ENCODE assay signal across 25 mouse cellular contexts in genomic region chr5:63788156-63788826, GRCm38 (mm10). TPM values are rescaled to one million over a fixed set of nuclear protein-coding genes. Genes with fewer than 3 reads are reported as not detected.
DNase-seq lines count a peak whose midpoint lies in the region; ATAC-seq and TF ChIP-seq lines count a peak whose summit lies in the region.
"Had no signal": no experiment of that assay in that cellular context is flagged by ENCODE, and none has a peak within 500 bp of the region (broad histone marks: within the 10 kb centered on the region; RNA-seq: fewer than 3 reads in every experiment).

No protein-coding gene starts in this region.

- WGBS in kidney, adult 2 months = 78% methylated on average over 10 of the region's 10 CpGs
- 64% methylated on average over 10 of the region's 10 CpGs for WGBS in liver, embryonic 13.5 days (ENCODE audit: insufficient replicate concordance)
- 52% methylated on average over 10 of the region's 10 CpGs for WGBS in liver, postnatal 0 days (ENCODE audit: insufficient replicate concordance)
- WGBS in stomach, postnatal 0 days = 53% methylated on average over 10 of the region's 10 CpGs
- WGBS in cerebellum, adult 2 months = 88% methylated on average over 10 of the region's 10 CpGs

- H3K36me3 ChIP-seq in kidney, adult 2 months (ENCODE audit: control insufficient read depth, insufficient read depth, low read length) = no peaks in the 10 kb centered on the region
- no peaks in the 10 kb centered on the region for H3K36me3 ChIP-seq in liver, embryonic 13.5 days
- no peaks in the 10 kb centered on the region for H3K36me3 ChIP-seq in liver, postnatal 0 days (replicated peaks; ENCODE audit: insufficient read depth, low read length)
- H3K36me3 ChIP-seq in stomach, postnatal 0 days (ENCODE audit: control insufficient read depth, insufficient read depth, low read length) = no peaks in the 10 kb centered on the region
- H3K36me3 ChIP-seq: embryonic facial prominence, embryonic 15.5 days; forebrain, embryonic 10.5 days; heart, embryonic 10.5 days; hindbrain, embryonic 12.5 days had no signal

- H3K27me3 ChIP-seq in kidney, adult 2 months (replicated peaks; ENCODE audit: control insufficient read depth, insufficient read depth, low read length) = no peaks in the 10 kb centered on the region
- no peaks in the 10 kb centered on the region for H3K27me3 ChIP-seq in liver, embryonic 13.5 days
- no peaks in the 10 kb centered on the region for H3K27me3 ChIP-seq in liver, postnatal 0 days (ENCODE audit: insufficient read depth, low read length)
- H3K27me3 ChIP-seq in stomach, postnatal 0 days (ENCODE audit: control insufficient read depth, insufficient read depth, low read length) = no peaks in the 10 kb centered on the region
- no peaks in the 10 kb centered on the region for H3K27me3 ChIP-seq in cerebellum, adult 2 months (ENCODE audit: control insufficient read depth, insufficient read depth, low read length)
- H3K27me3 ChIP-seq: CH12.LX; embryonic facial prominence, embryonic 15.5 days; hindbrain, embryonic 12.5 days had no signal

- H3K4me3 ChIP-seq in kidney, adult 2 months (ENCODE audit: insufficient read depth, low read depth, low read length) = no peak overlapping the region
- no peak overlapping the region for H3K4me3 ChIP-seq in liver, embryonic 13.5 days (replicated peaks)
- H3K4me3 ChIP-seq in liver, postnatal 0 days (ENCODE audit: low read depth, low read length) = no peak overlapping the region
- no peak overlapping the region for H3K4me3 ChIP-seq in stomach, postnatal 0 days (ENCODE audit: low read depth, low read length)
- H3K4me3 ChIP-seq in cerebellum, adult 2 months (replicated peaks; ENCODE audit: insufficient read depth, low read depth, low read length) = no peak overlapping the region
- H3K4me3 ChIP-seq: embryonic facial prominence, embryonic 15.5 days; erythroblast, embryonic 14.5 days; forebrain, embryonic 10.5 days; heart, embryonic 10.5 days; hindbrain, embryonic 12.5 days had no signal

- no peak overlapping the region for H3K27ac ChIP-seq in kidney, adult 2 months (ENCODE audit: insufficient read depth, low read depth, low read length)
- peak overlapping the region; percentile 14; the same call in 1 of the 2 replicates for H3K27ac ChIP-seq in liver, embryonic 13.5 days
- peak overlapping the region; percentile 48; the same call in 1 of the 2 replicates for H3K27ac ChIP-seq in liver, postnatal 0 days (ENCODE audit: low read depth)
- H3K27ac ChIP-seq in stomach, postnatal 0 days (replicated peaks) = no peak overlapping the region
- H3K27ac ChIP-seq in cerebellum, adult 2 months (ENCODE audit: insufficient read depth, low read length) = no peak overlapping the region
- H3K27ac ChIP-seq: embryonic facial prominence, embryonic 15.5 days; forebrain, embryonic 10.5 days; heart, embryonic 10.5 days; hindbrain, embryonic 12.5 days had no signal

- intact Hi-C loops in gastrocnemius, postnatal 36 days (cut with DNase I) = no loop called here

- H3K9ac ChIP-seq in liver, embryonic 13.5 days = no peak overlapping the region
- no peak overlapping the region for H3K9ac ChIP-seq in liver, postnatal 0 days (replicated peaks)
- no peak overlapping the region for H3K9ac ChIP-seq in stomach, postnatal 0 days (ENCODE audit: low read length)
- H3K9ac ChIP-seq: embryonic facial prominence, embryonic 15.5 days; hindbrain, embryonic 12.5 days had no signal

- no peak for TF ChIP-seq POLR2A in kidney, adult 2 months (IDR thresholded peaks at IDR 0.05; ENCODE audit: low read depth, low read length)
- no peak for TF ChIP-seq POLR2A in cerebellum, adult 2 months (IDR thresholded peaks at IDR 0.05; ENCODE audit: borderline replicate concordance, insufficient read depth, low read length)

- no peak for TF ChIP-seq CTCF in kidney, adult 2 months (conservative IDR thresholded peaks at IDR 0.05; ENCODE audit: insufficient read depth, insufficient read length, low read depth, low read length)
- TF ChIP-seq CTCF in liver, postnatal 0 days (IDR thresholded peaks at IDR 0.05; ENCODE audit: low read depth) = no peak
- TF ChIP-seq CTCF in stomach, postnatal 0 days (IDR thresholded peaks at IDR 0.05; ENCODE audit: low read depth) = no peak
- TF ChIP-seq CTCF in cerebellum, adult 2 months (IDR thresholded peaks at IDR 0.05; ENCODE audit: borderline replicate concordance, insufficient read depth, low read depth, low read length) = no peak

- H3K4me2 ChIP-seq in liver, embryonic 13.5 days = no peak overlapping the region
- H3K4me2 ChIP-seq in liver, postnatal 0 days (ENCODE audit: low read depth, low read length) = peak overlapping the region; percentile 52
- H3K4me2 ChIP-seq in stomach, postnatal 0 days (replicated peaks; ENCODE audit: low read depth) = no peak overlapping the region
- H3K4me2 ChIP-seq: embryonic facial prominence, embryonic 15.5 days; hindbrain, embryonic 12.5 days had no signal

- ATAC-seq in liver, embryonic 13.5 days (ENCODE audit: low read depth) = peak; percentile 84
- ATAC-seq in liver, postnatal 0 days = peak; percentile 70
- ATAC-seq in stomach, postnatal 0 days (ENCODE audit: low FRiP score, low TSS enrichment) = peak; percentile 53
- ATAC-seq: activated CD4-positive, CD25-positive, alpha-beta regulatory T cell, adult 4 months; forebrain, embryonic 16.5 days; hindbrain, embryonic 16.5 days; Patski had no signal

- peak; percentile 9 for DNase-seq in kidney, adult 2 months
- DNase-seq in kidney, adult 9 months = no peak
- DNase-seq in liver, embryonic 13.5 days = no peak
- peak; percentile 27 for DNase-seq in liver, postnatal 0 days
- peak; percentile 18 for DNase-seq in stomach, postnatal 0 days (ENCODE audit: low spot score)
- DNase-seq in gastrocnemius, postnatal 36 days = no peak
- no peak for DNase-seq in cerebellum, adult 2 months
- DNase-seq in retina, embryonic 14.5 days (ENCODE audit: low spot score) = no peak
- DNase-seq: adrenal gland, postnatal 14 days; cerebellum, adult 8-10 months; cerebellum, postnatal 14 days; embryo, embryonic 11 days; heart, adult 18-20 months; heart, postnatal 10 days; heart, postnatal 4 days had no signal

- TF ChIP-seq EP300 in liver, postnatal 0 days (IDR thresholded peaks at IDR 0.05; ENCODE audit: low read depth) = no peak
- TF ChIP-seq EP300 in stomach, postnatal 0 days (optimal IDR thresholded peaks at IDR 0.05) = no peak

- no peaks in the 10 kb centered on the region for H3K4me1 ChIP-seq in kidney, adult 2 months (ENCODE audit: control insufficient read depth, insufficient read depth, low read length)
- no peaks in the 10 kb centered on the region for H3K4me1 ChIP-seq in liver, embryonic 13.5 days (replicated peaks)
- H3K4me1 ChIP-seq in liver, postnatal 0 days (ENCODE audit: insufficient read depth) = no peaks in the 10 kb centered on the region
- no peaks in the 10 kb centered on the region for H3K4me1 ChIP-seq in stomach, postnatal 0 days (replicated peaks; ENCODE audit: control insufficient read depth, insufficient read depth)
- no peaks in the 10 kb centered on the region for H3K4me1 ChIP-seq in cerebellum, adult 2 months (ENCODE audit: control insufficient read depth, insufficient read depth, low read length)
- H3K4me1 ChIP-seq: embryonic facial prominence, embryonic 15.5 days; forebrain, embryonic 10.5 days; heart, embryonic 10.5 days; hindbrain, embryonic 12.5 days had no signal

- no peaks in the 10 kb centered on the region for H3K9me3 ChIP-seq in liver, embryonic 13.5 days (replicated peaks)
- H3K9me3 ChIP-seq in liver, postnatal 0 days (ENCODE audit: low read length) = no peaks in the 10 kb centered on the region
- H3K9me3 ChIP-seq in stomach, postnatal 0 days (ENCODE audit: control insufficient read depth, low read length) = no peaks in the 10 kb centered on the region
- H3K9me3 ChIP-seq: embryonic facial prominence, embryonic 15.5 days; forebrain, embryonic 10.5 days; heart, embryonic 10.5 days; hindbrain, embryonic 12.5 days had no signal

RNA-seq across cellular contexts. Expression of gene 0610040J01Rik, which starts 23.9 kb away (rescaled TPM):
- 50.1 and 57.6 TPM in 2 replicates for polyA plus RNA-seq in kidney, adult 2 months (2012; rRNA removed)
- 13.9 and 14.6 TPM in 2 replicates for polyA plus RNA-seq in liver, embryonic 13.5 days (2015; fragmentation: Nextera tagmentation; extraction: Ambion mirVana)
- polyA plus RNA-seq in liver, postnatal 0 days (2015; fragmentation: Nextera tagmentation; extraction: Ambion mirVana) = 26.8 and 31.7 TPM in 2 replicates
- polyA plus RNA-seq in stomach, postnatal 0 days (2015; fragmentation: Nextera tagmentation; extraction: Ambion mirVana) = 53.8 and 56.2 TPM in 2 replicates
- total RNA-seq in gastrocnemius, postnatal 36 days (2021) = 1 to 10 TPM; 3.9 to 9.5 TPM
- polyA plus RNA-seq in cerebellum, adult 2 months (2012; rRNA removed) = 8.9 and 9.2 TPM in 2 replicates
- total RNA-seq: CH12.LX had no signal
- polyA plus RNA-seq: activated CD4-positive, CD25-positive, alpha-beta regulatory T cell, adult 4 months had no signal

Comparison
In these comparisons a context has a peak if more than half of its experiments do, and no peak if none do; other contexts are left out.
1. DNase-seq: peak in kidney, adult 2 months (single experiment), liver, postnatal 0 days (single experiment) and stomach, postnatal 0 days (single experiment); none in kidney, adult 9 months (single experiment), liver, embryonic 13.5 days (single experiment), gastrocnemius, postnatal 36 days (0 of 2), cerebellum, adult 2 months (0 of 2) and retina, embryonic 14.5 days (single experiment).
2. H3K27ac ChIP-seq: peak in liver, embryonic 13.5 days (single experiment) and liver, postnatal 0 days (single experiment); none in kidney, adult 2 months (single experiment), stomach, postnatal 0 days (single experiment) and cerebellum, adult 2 months (single experiment).
3. Peak in every context shown above with its lines, with median percentiles within 50 percentile points of each other: ATAC-seq.